Mouse (Mus musculus) MEL (cell line): ENCODE measurements around the gene Nfx1. TPM values are rescaled to one million over a fixed set of nuclear protein-coding genes. Genes with fewer than 3 reads are reported as not detected.

Source experiments
- DNase-seq: peaks from one replicate; pipeline ENCODE4 v3.0.0; 2011; ENCODE audit warnings: low read depth, low spot score
- H3K27ac ChIP-seq: 2 replicates; pipeline ENCODE4 v1.5.1; 2012; ENCODE audit warnings: low read depth, mild to moderate bottlenecking, control low read depth, low read length, moderate library complexity; ENCODE audit not compliant: control insufficient read depth
- H3K27me3 ChIP-seq, 2 experiments: fragments of 150-350 bp in 1 of 2; sonication (generic) in 1 of 2; 2 replicates each; pipeline ENCODE4 v1.6.1; 2012; ENCODE audit warnings: low read length in 2 of 2, mild to moderate bottlenecking in 2 of 2, improper control_type of control experiment in 1 of 2, moderate library complexity in 1 of 2; ENCODE audit not compliant: insufficient read depth in 2 of 2, control insufficient read depth in 1 of 2
- H3K36me3 ChIP-seq, 2 experiments: 2 replicates each; pipeline ENCODE4 v1.6.1; 2012 to 2014; ENCODE audit warnings: low read length in 2 of 2, improper control_type of control experiment in 1 of 2, inconsistent platforms in 1 of 2, mild to moderate bottlenecking in 1 of 2; ENCODE audit not compliant: insufficient read depth in 2 of 2, control insufficient read depth in 1 of 2
- H3K4me1 ChIP-seq, 2 experiments: fragments of 150-350 bp in 1 of 2; sonication (generic) in 1 of 2; 2 replicates each; pipeline ENCODE4 v1.6.1; 2012; ENCODE audit warnings: low read length in 2 of 2, improper control_type of control experiment in 1 of 2, mild to moderate bottlenecking in 1 of 2; ENCODE audit not compliant: insufficient read depth in 2 of 2, control insufficient read depth in 1 of 2
- H3K4me3 ChIP-seq, 2 experiments: fragments of 150-350 bp in 1 of 2; sonication (generic) in 1 of 2; 2 replicates each; pipeline ENCODE4 v1.5.1; 2012; ENCODE audit warnings: low read depth in 2 of 2, low read length in 2 of 2, mild to moderate bottlenecking in 2 of 2, moderate library complexity in 2 of 2, control low read depth in 1 of 2, improper control_type of control experiment in 1 of 2; ENCODE audit not compliant: control insufficient read depth in 1 of 2, insufficient read depth in 1 of 2
- H3K79me2 ChIP-seq: 2 replicates; pipeline ENCODE4 v1.6.1; 2012; ENCODE audit warnings: mild to moderate bottlenecking, low read length, moderate library complexity; ENCODE audit not compliant: control insufficient read depth, poor library complexity, insufficient read depth
- H3K9ac ChIP-seq: 2 replicates; pipeline ENCODE4 v1.6.1; 2012; ENCODE audit warnings: low read depth, mild to moderate bottlenecking, control low read depth, low read length, moderate library complexity; ENCODE audit not compliant: control insufficient read depth, poor library complexity, severe bottlenecking
- H3K9me3 ChIP-seq: fragments of 150-350 bp; sonication (generic); replicated peaks from 2 replicates; pipeline ENCODE4 v1.6.1; 2012; ENCODE audit warnings: mild to moderate bottlenecking, low read length, improper control_type of control experiment, moderate library complexity; ENCODE audit not compliant: insufficient read depth
- BHLHE40 ChIP-seq: IDR thresholded peaks from 2 replicates; pipeline ENCODE4 v1.6.1; 2012; ENCODE audit warnings: low read depth, mild to moderate bottlenecking, inconsistent platforms, low read length, improper control_type of control experiment, borderline replicate concordance
- CHD1 ChIP-seq: IDR thresholded peaks from 2 replicates; pipeline ENCODE4 v1.6.1; 2012; ENCODE audit warnings: low read depth, mild to moderate bottlenecking, inconsistent platforms, low read length, improper control_type of control experiment
- CHD2 ChIP-seq: IDR thresholded peaks from 2 replicates; pipeline ENCODE4 v1.6.1; 2011; ENCODE audit warnings: low read length, improper control_type of control experiment
- ELF1 ChIP-seq: IDR thresholded peaks from 2 replicates; pipeline ENCODE4 v1.6.1; 2014; ENCODE audit warnings: low read depth, mild to moderate bottlenecking, inconsistent platforms, low read length, improper control_type of control experiment, moderate library complexity
- ETS1 ChIP-seq: IDR thresholded peaks from 2 replicates; pipeline ENCODE4 v1.6.1; 2012; ENCODE audit warnings: low read depth, mild to moderate bottlenecking, inconsistent platforms, low read length, improper control_type of control experiment, moderate library complexity
- HCFC1 ChIP-seq: IDR thresholded peaks from 2 replicates; pipeline ENCODE4 v1.6.1; 2012; ENCODE audit warnings: low read depth, mild to moderate bottlenecking, inconsistent platforms, low read length, improper control_type of control experiment, moderate library complexity
- MAX ChIP-seq: IDR thresholded peaks from 2 replicates; pipeline ENCODE4 v1.6.1; 2011; ENCODE audit warnings: low read length, improper control_type of control experiment
- MAZ ChIP-seq: IDR thresholded peaks from 2 replicates; pipeline ENCODE4 v1.6.1; 2012; ENCODE audit warnings: low read depth, mild to moderate bottlenecking, inconsistent platforms, low read length, improper control_type of control experiment
- MEF2A ChIP-seq: IDR thresholded peaks from 2 replicates; pipeline ENCODE4 v1.6.1; 2014; ENCODE audit warnings: low read depth, mild to moderate bottlenecking, inconsistent platforms, low read length, improper control_type of control experiment; ENCODE audit not compliant: poor library complexity, insufficient replicate concordance, severe bottlenecking; ENCODE audit errors: extremely low read depth
- NELFE ChIP-seq: IDR thresholded peaks from 2 replicates; pipeline ENCODE4 v1.6.1; 2011; ENCODE audit warnings: low read depth, low read length, improper control_type of control experiment
- RAD21 ChIP-seq: IDR thresholded peaks from 2 replicates; pipeline ENCODE4 v1.6.1; 2011; ENCODE audit warnings: mild to moderate bottlenecking, low read depth, low read length, improper control_type of control experiment
- RCOR1 ChIP-seq: IDR thresholded peaks from 2 replicates; pipeline ENCODE4 v1.6.1; 2012; ENCODE audit warnings: low read depth, mild to moderate bottlenecking, inconsistent platforms, low read length, improper control_type of control experiment
- SIN3A ChIP-seq: IDR thresholded peaks from 2 replicates; pipeline ENCODE4 v1.6.1; 2012; ENCODE audit warnings: low read length, improper control_type of control experiment, inconsistent platforms
- SMC3 ChIP-seq: IDR thresholded peaks from 2 replicates; pipeline ENCODE4 v1.6.1; 2011; ENCODE audit warnings: low read depth, low read length, improper control_type of control experiment
- TAL1 ChIP-seq: IDR thresholded peaks from 2 replicates; pipeline ENCODE4 v1.6.1; 2012; ENCODE audit warnings: mild to moderate bottlenecking, inconsistent platforms, low read length, moderate library complexity, mixed read lengths
- TCF12 ChIP-seq: IDR thresholded peaks from 2 replicates; pipeline ENCODE4 v1.6.1; 2014; ENCODE audit warnings: low read depth, mild to moderate bottlenecking, inconsistent platforms, low read length, improper control_type of control experiment, moderate library complexity
- USF1 ChIP-seq: IDR thresholded peaks from 2 replicates; pipeline ENCODE4 v1.6.1; 2014; ENCODE audit warnings: low read depth, mild to moderate bottlenecking, inconsistent platforms, low read length, improper control_type of control experiment, moderate library complexity
- USF2 ChIP-seq, 2 experiments: IDR thresholded peaks; 2 replicates each; pipeline ENCODE4 v1.6.1; 2011 to 2012; ENCODE audit warnings: improper control_type of control experiment in 2 of 2, low read length in 2 of 2, borderline replicate concordance in 1 of 2, inconsistent platforms in 1 of 2, low read depth in 1 of 2, mild to moderate bottlenecking in 1 of 2; ENCODE audit not compliant: insufficient read depth in 1 of 2
- ZC3H11A ChIP-seq: IDR thresholded peaks from 2 replicates; pipeline ENCODE4 v1.6.1; 2012; ENCODE audit warnings: low read depth, mild to moderate bottlenecking, inconsistent platforms, low read length, improper control_type of control experiment
- ZMIZ1 ChIP-seq: IDR thresholded peaks from 2 replicates; pipeline ENCODE4 v1.6.1; 2012; ENCODE audit warnings: low read depth, mild to moderate bottlenecking, inconsistent platforms, low read length, improper control_type of control experiment, moderate library complexity
- ZNF384 ChIP-seq: IDR thresholded peaks from 2 replicates; pipeline ENCODE4 v1.6.1; 2012; ENCODE audit warnings: low read depth, mild to moderate bottlenecking, inconsistent platforms, low read length, improper control_type of control experiment
- polyA plus RNA-seq, 2 experiments: library from polyadenylated mRNA; stranded (reverse) in 1 of 2; unstranded in 1 of 2; fragments of >175 nt in 1 of 2; fragments of >200 nt in 1 of 2; gene quantifications; 2 replicates each; pipeline versions ENCODE4 v1.2.1 to v1.2.4; 2012; ENCODE audit warnings: low replicate concordance in 2 of 2, low read depth in 1 of 2; ENCODE audit not compliant: insufficient read length in 2 of 2, insufficient read depth in 1 of 2, missing spikeins in 1 of 2
- total RNA-seq: library from RNA; depleted of rRNA; stranded (reverse); fragments of 300-350 nt; gene quantifications from 2 replicates; pipeline ENCODE4 v1.2.3, GENCODE M21; 2012

The Nfx1 gene
- total and polyA plus RNA-seq, 3 experiments: 54.9 to 72.6 TPM; not detected in 1

DNA sequence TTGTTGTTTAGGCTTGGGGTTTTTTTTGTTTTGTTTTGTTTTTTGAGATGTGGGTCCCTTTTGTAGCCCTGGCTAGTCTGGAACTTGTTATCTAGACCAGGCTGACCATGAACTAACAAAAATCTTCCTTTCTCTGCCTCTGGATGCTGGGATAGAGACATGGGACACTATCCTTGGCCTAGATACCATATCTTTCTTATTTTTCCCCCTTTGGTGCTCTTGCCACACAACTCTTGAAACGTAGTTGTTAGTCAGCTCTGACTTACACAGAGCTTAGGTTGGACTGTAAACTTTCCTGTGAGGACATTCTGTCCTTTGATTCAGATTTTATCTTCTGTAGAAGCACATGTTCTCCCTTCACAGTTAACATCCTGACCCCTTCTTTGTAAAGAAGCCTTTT is 8.7 kb downstream of the Nfx1 start:
- Histone ChIP-seq H3K9me3 (no peaks in the 10 kb centered on the region), H3K36me3 (peaks cover 28 to 45% of the 10 kb centered on the region in 2 experiments), H3K79me2 (peaks cover 38% of the 10 kb centered on the region), H3K27me3 (no peaks in the 10 kb centered on the region), H3K4me1 (peaks cover 2 to 13% of the 10 kb centered on the region in 2 experiments; a peak in 2 of 4 replicates), H3K27ac (no peak overlapping the region), H3K4me3 (no peak overlapping the region), H3K9ac (no peak overlapping the region)
- DNase-seq: no peak
- no peak for TF ChIP-seq ELF1
- TF ChIP-seq HCFC1: no peak
- TF ChIP-seq CHD2: no peak
- no peak for TF ChIP-seq SMC3
- TF ChIP-seq MEF2A: no peak
- no peak for TF ChIP-seq CHD1

DNA sequence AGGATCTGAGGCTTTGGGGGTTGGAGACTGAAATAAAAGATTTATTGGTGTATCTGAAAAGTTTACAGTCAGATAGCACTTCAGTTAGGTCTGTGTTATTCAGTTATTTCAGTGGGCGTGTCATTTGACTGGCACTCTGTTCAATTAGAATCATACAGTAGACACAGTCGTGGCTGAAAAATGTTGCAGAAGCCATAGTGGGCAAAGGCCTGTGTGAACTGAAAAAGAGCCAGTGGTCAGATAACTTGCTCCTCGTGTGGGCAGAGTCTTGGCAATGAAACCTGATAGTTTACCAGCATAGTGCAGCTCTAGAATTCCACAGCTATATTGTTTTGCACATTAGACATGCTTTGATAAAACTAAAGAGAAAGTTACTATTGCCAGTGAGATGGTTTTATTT is 11.8 kb downstream of the Nfx1 start:
- DNase-seq: no peak
- no peak overlapping the region for H3K27ac ChIP-seq
- TF ChIP-seq ZNF384: no peak
- TF ChIP-seq BHLHE40: no peak
- TF ChIP-seq ZMIZ1: no peak
- TF ChIP-seq TCF12: no peak
- TF ChIP-seq ZC3H11A: no peak
- no peak for TF ChIP-seq NELFE
- TF ChIP-seq MAX: no peak
- no peak for TF ChIP-seq CHD2
- no peak for TF ChIP-seq TAL1
- TF ChIP-seq RCOR1: no peak
- TF ChIP-seq RAD21: no peak
- TF ChIP-seq ETS1: no peak
- no peak for TF ChIP-seq SIN3A
- no peak for TF ChIP-seq MAZ
- TF ChIP-seq USF1: no peak
- no peak for TF ChIP-seq USF2 (IDR thresholded peaks at IDR 0.05; ENCODE audit: borderline replicate concordance in 1 of 2, insufficient read depth in 1 of 2, low read depth in 1 of 2, low read length in 2 of 2)
- TF ChIP-seq, all 39 proteins: peak for 0
- Histone ChIP-seq H3K4me1 (peaks cover 2 to 13% of the 10 kb centered on the region in 2 experiments; a peak in 2 of 4 replicates), H3K27me3 (no peaks in the 10 kb centered on the region), H3K9me3 (no peaks in the 10 kb centered on the region), H3K36me3 (peaks cover 22 to 44% of the 10 kb centered on the region in 2 experiments), H3K4me3 (no peak overlapping the region), H3K9ac (no peak overlapping the region), H3K79me2 (peaks cover 20% of the 10 kb centered on the region)
